Mouse (Mus musculus) natural killer cell, adult 2 months (primary cell): ENCODE measurements around the gene Ociad1.
A peak's percentile ranks its signal among the peaks of the same experiment; 100 is the strongest.
"Not testable (repeated sequence)": the region's sequence is repeated elsewhere in the genome, so short reads cannot be mapped to it uniquely, and the experiment has no call there.

ENCODE experiments used
- DNase-seq, 2 experiments: peaks; one replicate each; pipeline ENCODE4 v3.0.0; 2022; ENCODE audit warnings: low spot score in 2 of 2

Ociad1 gene

DNA sequence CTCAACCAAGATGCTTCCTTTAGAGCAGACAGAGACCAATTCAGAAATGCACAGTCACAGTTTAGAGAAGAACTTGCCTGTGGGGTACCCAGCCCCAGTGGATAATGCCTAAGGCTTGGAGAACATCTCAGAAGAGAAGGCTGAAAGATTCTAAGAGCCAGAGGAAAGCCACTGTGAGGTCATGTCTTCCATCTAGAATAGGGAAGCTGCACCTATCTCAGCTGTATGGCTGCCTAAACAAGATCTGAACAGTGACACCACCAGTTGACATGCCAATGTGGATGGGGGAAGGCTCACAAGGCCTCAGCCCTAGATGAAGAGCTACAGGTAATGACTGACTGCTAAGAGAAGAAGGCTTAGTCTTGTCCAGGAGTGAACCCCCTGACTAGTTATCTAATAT is 8.5 kb upstream of the Ociad1 start:
- DNase-seq: no peak

DNA sequence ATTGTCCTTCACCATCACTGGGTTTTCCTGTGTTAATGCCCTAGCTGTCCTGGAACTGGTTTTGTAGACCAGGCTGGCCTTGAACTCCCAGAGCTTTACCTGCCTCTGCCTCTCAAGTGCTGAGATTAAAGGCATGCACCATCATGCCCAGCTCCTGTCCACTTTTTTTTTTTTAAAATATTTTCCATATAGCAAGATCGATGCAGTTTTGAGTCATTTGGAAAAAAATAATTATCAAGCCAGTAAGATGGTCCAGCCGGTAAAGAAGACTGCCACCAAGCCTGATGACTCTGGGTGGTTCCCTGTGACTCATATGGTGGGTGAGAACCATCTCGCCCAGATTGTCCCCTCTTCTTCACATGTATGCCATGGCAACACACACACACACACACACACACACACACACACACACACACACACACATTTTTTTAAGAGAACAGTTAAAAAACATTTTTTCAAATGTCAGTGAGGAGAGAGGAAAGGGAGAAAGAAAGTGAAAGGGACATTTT is 7.1 kb upstream of the Ociad1 start:
- DNase-seq: peak; percentile 61 to 83

DNA sequence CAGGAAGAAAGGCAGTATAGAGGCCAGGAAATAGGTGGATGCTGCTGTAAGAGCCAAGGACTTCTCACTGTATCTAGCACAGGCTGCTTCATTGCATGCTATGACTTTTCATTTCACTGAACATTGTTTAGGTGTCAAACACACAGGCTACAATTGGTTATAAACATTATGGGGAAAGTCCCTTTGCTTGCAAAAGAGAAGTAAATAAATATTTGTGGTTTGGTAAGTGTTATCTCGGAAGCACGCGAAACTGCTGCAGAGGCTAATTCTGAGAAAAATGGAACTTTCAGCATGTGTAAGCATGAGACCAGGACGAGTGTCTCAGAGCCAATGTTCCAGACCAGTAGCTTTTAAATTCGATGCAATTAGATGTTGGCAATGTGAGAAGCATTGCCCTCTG is 6.0 kb upstream of the Ociad1 start:
- DNase-seq: peak; percentile 43 to 67

GRCm38 (mm10) chr5:73289900-73290299 is 2.7 kb upstream of the Ociad1 start:
- DNase-seq: no peak

DNA sequence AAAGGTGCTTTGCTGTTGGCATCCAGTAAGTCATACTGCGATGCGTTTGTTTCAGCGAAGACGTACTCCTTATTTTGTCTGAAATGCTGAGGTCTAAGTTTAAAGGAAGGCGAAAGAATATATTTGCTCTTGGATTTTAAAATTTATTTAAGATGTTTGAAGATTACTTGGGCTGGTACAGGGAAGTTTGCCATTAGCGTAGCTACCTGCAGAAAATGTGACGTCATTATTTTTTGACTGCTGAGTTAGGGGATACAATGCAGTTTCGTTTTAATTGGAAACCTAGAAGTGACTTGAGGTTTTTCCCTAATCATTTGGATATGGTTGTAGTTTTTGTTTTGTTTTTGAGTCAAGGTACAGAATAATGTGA is 859 bp downstream of the Ociad1 start:
- DNase-seq: no peak

DNA sequence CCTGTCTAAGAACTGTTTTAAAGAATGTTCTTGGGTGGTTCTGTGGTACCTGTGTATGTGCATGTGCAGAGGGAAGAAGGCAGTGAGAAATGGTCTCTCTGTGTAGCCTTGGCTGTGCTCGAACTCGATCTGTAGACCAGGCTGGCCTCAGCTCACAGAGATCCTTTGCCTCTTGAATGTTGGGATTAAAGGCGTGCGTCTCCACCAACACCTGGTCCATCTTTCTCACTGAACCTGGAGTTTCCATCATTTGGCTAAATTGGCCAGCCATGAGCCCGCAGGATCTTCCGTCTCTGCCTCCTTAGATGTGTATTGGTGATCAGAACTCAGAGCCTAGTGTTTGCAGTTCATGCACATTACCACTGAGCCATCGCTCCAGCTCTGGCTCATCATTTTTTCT is 2.4 kb downstream of the Ociad1 start:
- DNase-seq: no peak

DNA sequence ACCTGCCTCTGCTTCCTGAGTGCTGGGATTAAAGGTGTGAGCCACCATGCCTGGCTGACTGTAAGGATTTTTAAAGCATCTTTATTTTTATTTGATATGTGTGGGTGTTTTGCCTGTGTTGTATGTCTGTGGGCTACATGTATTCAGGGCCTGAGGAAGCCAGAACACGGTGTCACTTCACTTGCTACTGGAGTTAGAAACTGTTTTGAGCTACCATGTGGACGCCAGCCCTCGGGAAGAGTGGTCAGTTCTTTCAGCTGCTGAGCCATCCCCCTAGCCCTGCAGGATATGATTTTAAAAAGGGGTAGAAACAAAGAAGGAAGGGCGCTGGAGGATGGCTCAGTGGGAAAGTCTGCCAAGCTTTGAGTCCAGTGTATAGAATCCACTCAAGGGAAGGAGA is 3.3 kb downstream of the Ociad1 start:
- DNase-seq: no peak

DNA sequence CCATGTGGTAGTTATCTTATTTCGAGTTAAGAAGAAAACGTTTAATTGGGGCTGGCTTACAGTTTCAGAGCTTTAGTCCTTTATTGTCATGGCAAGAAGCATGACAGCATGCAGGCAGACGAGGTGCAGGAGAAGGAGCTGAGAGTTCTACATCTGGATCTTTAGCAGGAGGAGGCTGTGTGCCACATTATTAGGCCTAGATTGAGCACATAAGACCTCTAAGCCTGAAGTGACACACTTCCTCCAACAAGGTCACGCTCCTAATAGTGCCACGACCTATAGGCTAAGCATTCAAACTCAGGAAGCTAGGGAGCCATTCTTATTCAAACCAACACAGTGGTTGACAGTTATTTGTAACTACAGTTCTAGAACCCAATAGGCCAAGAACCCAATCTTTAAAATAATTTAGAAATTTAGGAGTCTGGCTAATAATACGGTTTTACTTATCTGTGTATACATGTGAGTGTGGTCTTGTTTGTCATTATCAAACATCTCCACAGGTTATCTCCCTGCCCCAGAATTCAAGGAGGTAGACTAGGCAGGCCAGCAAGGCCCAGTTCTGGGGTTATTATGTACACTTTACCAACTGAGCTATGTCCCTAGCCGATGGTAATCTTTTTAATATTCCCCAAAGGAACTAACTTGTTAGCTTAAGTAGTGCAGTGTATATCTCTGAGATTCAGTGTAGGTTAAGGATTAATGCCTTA is 9.2 kb downstream of the Ociad1 start:
- DNase-seq: no peak

DNA sequence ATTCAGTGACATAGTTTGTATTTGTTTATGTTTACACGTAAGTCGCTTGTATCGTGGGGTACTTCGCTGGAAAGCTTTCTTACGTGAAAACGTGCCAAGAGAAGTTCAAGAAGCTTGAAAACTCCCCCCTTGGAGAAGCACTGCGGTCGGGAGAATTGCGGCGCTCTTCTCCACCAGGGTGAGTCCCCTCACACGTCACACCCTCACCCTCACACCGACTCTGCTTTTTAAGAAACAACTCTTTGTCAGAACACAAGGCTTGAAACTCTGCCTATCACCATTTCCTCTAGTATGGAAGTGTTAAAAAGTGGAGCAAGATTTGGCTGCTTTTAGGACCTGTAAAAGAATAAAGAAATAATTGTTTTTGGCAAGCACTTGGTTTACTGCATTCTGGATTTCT is 11.9 kb downstream of the Ociad1 start:
- no peak for DNase-seq

GRCm38 (mm10) chr5:73306486-73306885 is 13.9 kb downstream of the Ociad1 start:
- DNase-seq: no peak

- DNase-seq: no peak
Measured at GRCm38 (mm10) chr5:73307297-73307696, 14.7 kb downstream of the Ociad1 start.

- no peak for DNase-seq
Measured at GRCm38 (mm10) chr5:73309496-73309895, 16.9 kb downstream of the Ociad1 start.

DNA sequence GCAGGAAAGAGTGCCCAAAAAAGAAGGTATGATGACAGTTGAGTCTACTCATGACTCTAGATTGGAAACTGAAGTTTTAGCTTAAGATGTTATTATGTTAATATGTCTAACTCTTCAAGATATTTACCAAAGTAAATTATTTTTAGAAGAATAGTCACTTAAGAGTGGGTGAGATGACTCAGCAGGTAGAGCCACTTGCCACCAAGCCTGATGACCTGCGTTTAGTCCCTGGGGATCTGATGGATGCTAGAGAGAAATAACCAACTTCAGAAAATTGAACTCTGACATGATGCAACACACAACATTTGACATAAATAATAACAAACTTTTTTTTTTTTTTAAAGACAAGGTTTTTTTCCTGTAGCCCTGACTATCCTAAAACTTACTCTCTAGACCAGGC is 17.8 kb downstream of the Ociad1 start:
- no peak for DNase-seq

GRCm38 (mm10) chr5:73311458-73311857 is 18.9 kb downstream of the Ociad1 start:
- no peak for DNase-seq

GRCm38 (mm10) chr5:73313591-73313990 is 21.0 kb downstream of the Ociad1 start:
- DNase-seq: no peak

DNA sequence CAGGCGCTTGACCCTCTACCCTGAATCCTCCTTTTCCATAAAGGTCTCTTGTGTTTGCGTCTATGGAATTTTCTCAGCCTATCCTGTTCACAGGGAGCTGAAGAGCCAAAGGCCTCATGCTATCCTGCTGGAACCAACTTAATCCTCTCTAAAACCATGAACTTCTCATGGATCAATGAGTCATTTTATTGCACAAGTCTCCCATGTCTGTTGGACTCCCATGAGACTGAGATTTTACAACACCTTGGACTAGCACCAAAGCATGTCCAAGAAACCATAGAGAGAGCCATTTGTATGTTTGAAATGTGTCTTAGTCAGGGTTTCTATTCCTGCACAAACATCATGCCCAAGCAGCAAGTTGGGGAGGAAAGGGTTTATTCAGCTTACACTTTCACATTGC is 22.1 kb downstream of the Ociad1 start:
- DNase-seq: no peak

GRCm38 (mm10) chr5:73319306-73319705 is 26.7 kb downstream of the Ociad1 start:
- DNase-seq: no peak

DNA sequence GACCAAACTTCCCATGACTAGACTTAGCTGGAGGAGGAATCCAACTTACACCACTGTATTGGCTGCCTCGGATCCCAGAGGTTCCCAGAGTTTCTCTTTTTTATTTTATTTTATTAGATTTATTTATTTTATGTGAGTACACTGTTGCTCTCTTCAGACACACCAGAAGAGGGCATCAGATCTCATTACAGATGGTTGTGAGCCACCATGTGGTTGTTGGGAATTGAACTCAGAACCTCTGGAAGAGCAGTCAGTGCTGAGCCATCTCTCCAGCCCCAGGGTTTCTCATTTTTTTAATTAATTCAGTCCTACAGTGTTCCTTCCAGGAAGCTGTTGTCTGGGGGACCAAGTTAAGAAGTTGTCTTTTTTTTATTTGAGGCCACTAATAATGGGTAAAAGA is 30.1 kb downstream of the Ociad1 start:
- DNase-seq: not testable (repeated sequence)

DNA sequence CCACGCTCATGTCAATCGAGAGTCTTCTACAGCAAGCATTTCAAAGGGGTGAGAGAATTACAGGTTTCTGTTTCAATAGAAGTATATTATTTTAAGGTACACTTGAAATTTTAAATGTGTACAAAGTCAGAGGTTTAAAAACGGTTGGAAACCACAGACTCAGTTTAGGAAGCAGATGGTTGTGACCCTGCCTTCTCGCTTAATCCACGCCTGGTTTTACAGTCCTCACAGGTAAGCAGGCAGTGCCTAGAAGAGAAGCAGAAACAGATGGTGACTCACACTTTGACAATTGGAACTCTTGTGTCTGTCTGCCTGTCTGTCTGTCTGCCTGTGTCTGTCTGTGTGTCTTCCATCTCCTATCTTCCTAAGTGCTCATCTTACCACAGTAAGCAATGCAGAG is 31.0 kb downstream of the Ociad1 start:
- no peak for DNase-seq

- no peak for DNase-seq
Measured at GRCm38 (mm10) chr5:73324526-73325170, 32.1 kb downstream of the Ociad1 start.

- DNase-seq: no peak
Measured at GRCm38 (mm10) chr5:73331002-73331401, 38.4 kb downstream of the Ociad1 start.

- DNase-seq: no peak
Measured at GRCm38 (mm10) chr5:73336448-73336847, 43.9 kb downstream of the Ociad1 start.
